In genomic region chr11:105375821-105376235, GRCm38 (mm10) we compare ENCODE assay signal across 17 mouse cellular contexts.
DNase-seq lines count a peak whose midpoint lies in the region; ATAC-seq and TF ChIP-seq lines count a peak whose summit lies in the region.
"Had no signal": no experiment of that assay in that cellular context is flagged by ENCODE, and none has a peak within 500 bp of the region (broad histone marks: within the 10 kb centered on the region; RNA-seq: fewer than 3 reads in every experiment).

No protein-coding gene starts in this region.

- WGBS in kidney, embryonic 14.5 days = 97% methylated on average over 1 of the region's 1 CpGs
- WGBS in lung, embryonic 14.5 days = 35% methylated on average over 1 of the region's 1 CpGs
- 73% methylated on average over 1 of the region's 1 CpGs for WGBS in stomach, postnatal 0 days
- WGBS in hindbrain, embryonic 16.5 days = 96% methylated on average over 1 of the region's 1 CpGs

- no peaks in the 10 kb centered on the region for H3K27me3 ChIP-seq in kidney, embryonic 14.5 days (ENCODE audit: control insufficient read depth, insufficient read depth, low read length)
- H3K27me3 ChIP-seq in lung, embryonic 14.5 days (ENCODE audit: insufficient read depth, low read length) = no peaks in the 10 kb centered on the region
- H3K27me3 ChIP-seq in stomach, postnatal 0 days (ENCODE audit: control insufficient read depth, insufficient read depth, low read length) = no peaks in the 10 kb centered on the region
- no peaks in the 10 kb centered on the region for H3K27me3 ChIP-seq in hindbrain, embryonic 16.5 days (replicated peaks; ENCODE audit: control insufficient read depth, insufficient read depth, low read length)
- H3K27me3 ChIP-seq: midbrain, embryonic 12.5 days; neural tube, embryonic 15.5 days; Patski had no signal

- DNase-seq in kidney, adult 11 months = peak; percentile 41
- DNase-seq in lung, embryonic 14.5 days = peak; percentile 30
- no peak for DNase-seq in lung, postnatal 4 days
- DNase-seq in cerebellum, postnatal 10 days = peak; percentile 58 to 76
- DNase-seq in stomach, postnatal 0 days (ENCODE audit: low spot score) = peak; percentile 65
- DNase-seq: adrenal gland, postnatal 14 days; gastrocnemius, postnatal 10 days; heart, adult 18-20 months; thymus, postnatal 4 days had no signal

- ATAC-seq in kidney, embryonic 14.5 days (ENCODE audit: low FRiP score, low TSS enrichment) = no peak
- ATAC-seq in lung, embryonic 14.5 days (ENCODE audit: insufficient read depth) = peak; percentile 71; the same call in 1 of the 2 replicates
- ATAC-seq in stomach, postnatal 0 days (ENCODE audit: low FRiP score, low TSS enrichment) = peak; percentile 83
- no peak for ATAC-seq in hindbrain, embryonic 16.5 days
- ATAC-seq: activated CD4-positive, CD25-positive, alpha-beta regulatory T cell, adult 4 months; Patski had no signal

- H3K9ac ChIP-seq in kidney, embryonic 14.5 days (ENCODE audit: low read depth, low read length) = no peak overlapping the region
- no peak overlapping the region for H3K9ac ChIP-seq in lung, embryonic 14.5 days
- no peak overlapping the region for H3K9ac ChIP-seq in stomach, postnatal 0 days (ENCODE audit: low read length)
- H3K9ac ChIP-seq in hindbrain, embryonic 16.5 days (ENCODE audit: low read depth, low read length) = no peak overlapping the region
- H3K9ac ChIP-seq: midbrain, embryonic 12.5 days; neural tube, embryonic 15.5 days had no signal

- H3K36me3 ChIP-seq in kidney, embryonic 14.5 days (ENCODE audit: control insufficient read depth, insufficient read depth, low read length) = no peaks in the 10 kb centered on the region
- no peaks in the 10 kb centered on the region for H3K36me3 ChIP-seq in lung, embryonic 14.5 days (ENCODE audit: insufficient read depth)
- H3K36me3 ChIP-seq in stomach, postnatal 0 days (ENCODE audit: control insufficient read depth, insufficient read depth, low read length) = no peaks in the 10 kb centered on the region
- no peaks in the 10 kb centered on the region for H3K36me3 ChIP-seq in hindbrain, embryonic 16.5 days (ENCODE audit: control insufficient read depth, insufficient read depth, low read length)
- H3K36me3 ChIP-seq: forebrain, embryonic 10.5 days; hindbrain, embryonic 10.5 days; midbrain, embryonic 12.5 days; neural tube, embryonic 15.5 days had no signal

- H3K4me1 ChIP-seq in kidney, embryonic 14.5 days (ENCODE audit: control insufficient read depth, insufficient read depth, low read length) = peaks cover 14% of the 10 kb centered on the region; the same call in 1 of the 2 replicates
- H3K4me1 ChIP-seq in lung, embryonic 14.5 days (ENCODE audit: insufficient read depth) = no peaks in the 10 kb centered on the region; the same call in 1 of the 2 replicates
- no peaks in the 10 kb centered on the region for H3K4me1 ChIP-seq in stomach, postnatal 0 days (replicated peaks; ENCODE audit: control insufficient read depth, insufficient read depth)
- H3K4me1 ChIP-seq in hindbrain, embryonic 16.5 days (ENCODE audit: control insufficient read depth, insufficient read depth, low read depth, low read length) = no peaks in the 10 kb centered on the region
- H3K4me1 ChIP-seq: midbrain, embryonic 12.5 days; neural tube, embryonic 15.5 days had no signal

- no peak overlapping the region for H3K27ac ChIP-seq in kidney, embryonic 14.5 days (ENCODE audit: low read depth, low read length)
- H3K27ac ChIP-seq in lung, embryonic 14.5 days (ENCODE audit: low read depth) = no peak overlapping the region
- no peak overlapping the region for H3K27ac ChIP-seq in stomach, postnatal 0 days (replicated peaks)
- no peak overlapping the region for H3K27ac ChIP-seq in hindbrain, embryonic 16.5 days (ENCODE audit: low read depth, low read length)
- H3K27ac ChIP-seq: forebrain, embryonic 10.5 days; hindbrain, embryonic 10.5 days; midbrain, embryonic 12.5 days; neural tube, embryonic 15.5 days had no signal

- H3K4me2 ChIP-seq in kidney, embryonic 14.5 days (replicated peaks; ENCODE audit: low read depth, low read length) = no peak overlapping the region
- no peak overlapping the region for H3K4me2 ChIP-seq in lung, embryonic 14.5 days
- no peak overlapping the region for H3K4me2 ChIP-seq in stomach, postnatal 0 days (replicated peaks; ENCODE audit: low read depth)
- H3K4me2 ChIP-seq in hindbrain, embryonic 16.5 days (ENCODE audit: low read length) = no peak overlapping the region
- H3K4me2 ChIP-seq: midbrain, embryonic 12.5 days; neural tube, embryonic 15.5 days had no signal

- no peak overlapping the region for H3K4me3 ChIP-seq in kidney, embryonic 14.5 days (ENCODE audit: low read length)
- H3K4me3 ChIP-seq in lung, embryonic 14.5 days (ENCODE audit: low read depth, low read length) = no peak overlapping the region
- H3K4me3 ChIP-seq in stomach, postnatal 0 days (ENCODE audit: low read depth, low read length) = no peak overlapping the region
- H3K4me3 ChIP-seq in hindbrain, embryonic 16.5 days (ENCODE audit: low read length) = no peak overlapping the region
- H3K4me3 ChIP-seq: forebrain, embryonic 10.5 days; hindbrain, embryonic 10.5 days; midbrain, embryonic 12.5 days; neural tube, embryonic 15.5 days had no signal

- no peak for TF ChIP-seq CTCF in lung, embryonic 14.5 days (IDR thresholded peaks at IDR 0.05; ENCODE audit: low read depth)
- TF ChIP-seq CTCF in stomach, postnatal 0 days (IDR thresholded peaks at IDR 0.05; ENCODE audit: low read depth) = no peak

- H3K9me3 ChIP-seq in kidney, embryonic 14.5 days (ENCODE audit: control insufficient read depth, low read length) = no peaks in the 10 kb centered on the region
- H3K9me3 ChIP-seq in lung, embryonic 14.5 days (ENCODE audit: low read depth, low read length) = no peaks in the 10 kb centered on the region
- no peaks in the 10 kb centered on the region for H3K9me3 ChIP-seq in stomach, postnatal 0 days (ENCODE audit: control insufficient read depth, low read length)
- no peaks in the 10 kb centered on the region for H3K9me3 ChIP-seq in hindbrain, embryonic 16.5 days (ENCODE audit: control insufficient read depth, low read length)
- H3K9me3 ChIP-seq: forebrain, embryonic 10.5 days; hindbrain, embryonic 10.5 days; midbrain, embryonic 12.5 days; neural tube, embryonic 15.5 days had no signal

- no peak for TF ChIP-seq EP300 in stomach, postnatal 0 days (optimal IDR thresholded peaks at IDR 0.05)

Comparison
In these comparisons a context has a peak if more than half of its experiments do, and no peak if none do; other contexts are left out.
1. DNase-seq: peak in kidney, adult 11 months (single experiment), lung, embryonic 14.5 days (single experiment), cerebellum, postnatal 10 days (2 of 2) and stomach, postnatal 0 days (single experiment); none in lung, postnatal 4 days (0 of 2).
2. ATAC-seq: peak in lung, embryonic 14.5 days (single experiment) and stomach, postnatal 0 days (single experiment); none in kidney, embryonic 14.5 days (single experiment) and hindbrain, embryonic 16.5 days (single experiment).